Mouse (Mus musculus): Measurements from ENCODE around the gene Msh4. TPM values are rescaled to one million over a fixed set of nuclear protein-coding genes. Genes with fewer than 3 reads are reported as not detected.

Msh4 gene
- polyA plus RNA-seq, 1 experiment from 2014 or later: 0.04 TPM

- DNase-seq (ENCODE audit: low spot score): no peak
- Histone ChIP-seq H3K4me3 (ENCODE audit: low read depth, low read length) (no peak overlapping the region), H3K9me3 (ENCODE audit: control insufficient read depth, low read length) (no peaks in the 10 kb centered on the region), H3K9ac (ENCODE audit: low read length) (no peak overlapping the region), H3K27me3 (ENCODE audit: control insufficient read depth, insufficient read depth, low read length) (no peaks in the 10 kb centered on the region), H3K4me1 (replicated peaks; ENCODE audit: control insufficient read depth, insufficient read depth) (no peaks in the 10 kb centered on the region), H3K27ac (replicated peaks) (no peak overlapping the region), H3K36me3 (ENCODE audit: control insufficient read depth, insufficient read depth, low read length) (no peaks in the 10 kb centered on the region), H3K4me2 (replicated peaks; ENCODE audit: low read depth) (no peak overlapping the region)
- TF ChIP-seq CTCF (IDR thresholded peaks at IDR 0.05; ENCODE audit: low read depth): no peak
- no peak for TF ChIP-seq EP300 (optimal IDR thresholded peaks at IDR 0.05)
- 36% methylated on average over 4 of the region's 4 CpGs for WGBS
- ATAC-seq (ENCODE audit: low FRiP score, low TSS enrichment): no peak
These were observed 68.3 kb downstream of the Msh4 start for GRCm38 (mm10) chr3:153837593-153837992.

- Histone ChIP-seq H3K9me3 (ENCODE audit: control insufficient read depth, low read length) (no peaks in the 10 kb centered on the region), H3K4me2 (replicated peaks; ENCODE audit: low read depth) (no peak overlapping the region), H3K4me3 (ENCODE audit: low read depth, low read length) (no peak overlapping the region), H3K27ac (replicated peaks) (no peak overlapping the region), H3K9ac (ENCODE audit: low read length) (no peak overlapping the region), H3K36me3 (ENCODE audit: control insufficient read depth, insufficient read depth, low read length) (no peaks in the 10 kb centered on the region), H3K27me3 (ENCODE audit: control insufficient read depth, insufficient read depth, low read length) (no peaks in the 10 kb centered on the region), H3K4me1 (replicated peaks; ENCODE audit: control insufficient read depth, insufficient read depth) (no peaks in the 10 kb centered on the region)
- peak; percentile 5 for DNase-seq (ENCODE audit: low spot score)
- TF ChIP-seq EP300 (optimal IDR thresholded peaks at IDR 0.05) (no peak), CTCF (IDR thresholded peaks at IDR 0.05; ENCODE audit: low read depth) (no peak)
- ATAC-seq (ENCODE audit: low FRiP score, low TSS enrichment): no peak
- WGBS: 81% methylated on average over 3 of the region's 3 CpGs
These were observed 69.6 kb downstream of the Msh4 start for GRCm38 (mm10) chr3:153836316-153836715.

- no peak overlapping the region for H3K9ac ChIP-seq (ENCODE audit: low read length)
- H3K27ac ChIP-seq (replicated peaks): no peak overlapping the region
- no peak for TF ChIP-seq EP300 (optimal IDR thresholded peaks at IDR 0.05)
- TF ChIP-seq CTCF (IDR thresholded peaks at IDR 0.05; ENCODE audit: low read depth): peak; percentile 87
- ATAC-seq (ENCODE audit: low FRiP score, low TSS enrichment) (peak; percentile 64), DNase-seq (ENCODE audit: low spot score) (peak; percentile 67)
- no peak overlapping the region for H3K4me2 ChIP-seq (replicated peaks; ENCODE audit: low read depth)
- no peaks in the 10 kb centered on the region for H3K36me3 ChIP-seq (ENCODE audit: control insufficient read depth, insufficient read depth, low read length)
- H3K4me3 ChIP-seq (ENCODE audit: low read depth, low read length): no peak overlapping the region
- H3K27me3 ChIP-seq (ENCODE audit: control insufficient read depth, insufficient read depth, low read length): no peaks in the 10 kb centered on the region
- H3K4me1 ChIP-seq (replicated peaks; ENCODE audit: control insufficient read depth, insufficient read depth): no peaks in the 10 kb centered on the region
- H3K9me3 ChIP-seq (ENCODE audit: control insufficient read depth, low read length): no peaks in the 10 kb centered on the region
- WGBS: 62% methylated on average over 7 of the region's 7 CpGs
These were observed 70.4 kb downstream of the Msh4 start for GRCm38 (mm10) chr3:153835455-153836086.

- Histone ChIP-seq H3K36me3 (ENCODE audit: control insufficient read depth, insufficient read depth, low read length) (no peaks in the 10 kb centered on the region), H3K9ac (ENCODE audit: low read length) (no peak overlapping the region), H3K27ac (replicated peaks) (no peak overlapping the region), H3K4me3 (ENCODE audit: low read depth, low read length) (no peak overlapping the region), H3K27me3 (ENCODE audit: control insufficient read depth, insufficient read depth, low read length) (no peaks in the 10 kb centered on the region), H3K4me2 (replicated peaks; ENCODE audit: low read depth) (no peak overlapping the region), H3K9me3 (ENCODE audit: control insufficient read depth, low read length) (no peaks in the 10 kb centered on the region), H3K4me1 (replicated peaks; ENCODE audit: control insufficient read depth, insufficient read depth) (no peaks in the 10 kb centered on the region)
- TF ChIP-seq CTCF (IDR thresholded peaks at IDR 0.05; ENCODE audit: low read depth) (no peak), EP300 (optimal IDR thresholded peaks at IDR 0.05) (no peak)
- ATAC-seq (ENCODE audit: low FRiP score, low TSS enrichment) (no peak), DNase-seq (ENCODE audit: low spot score) (peak; percentile 3)
- WGBS: 91% methylated on average over 4 of the region's 4 CpGs
These were observed 71.9 kb downstream of the Msh4 start for GRCm38 (mm10) chr3:153834071-153834470.

DNA sequence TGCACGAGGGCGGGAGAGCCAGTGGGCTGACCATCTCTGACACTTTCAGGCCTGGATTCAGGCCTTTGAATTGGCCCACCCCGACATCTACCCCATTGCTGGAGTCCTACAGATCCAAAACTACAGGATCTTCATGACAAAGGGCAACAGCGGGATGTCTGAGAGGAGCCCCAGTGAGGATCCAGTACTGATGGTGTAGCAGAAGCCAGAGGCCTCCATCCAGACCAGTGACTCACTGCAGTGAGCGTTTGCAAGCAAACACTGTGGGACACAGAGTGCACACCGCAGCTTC, 73.3 kb downstream of the Msh4 start:
- Histone ChIP-seq H3K36me3 (ENCODE audit: control insufficient read depth, insufficient read depth, low read length) (no peaks in the 10 kb centered on the region), H3K27ac (replicated peaks) (no peak overlapping the region), H3K9me3 (ENCODE audit: control insufficient read depth, low read length) (no peaks in the 10 kb centered on the region), H3K4me3 (ENCODE audit: low read depth, low read length) (no peak overlapping the region), H3K9ac (ENCODE audit: low read length) (no peak overlapping the region), H3K4me2 (replicated peaks; ENCODE audit: low read depth) (no peak overlapping the region), H3K4me1 (replicated peaks; ENCODE audit: control insufficient read depth, insufficient read depth) (no peaks in the 10 kb centered on the region), H3K27me3 (ENCODE audit: control insufficient read depth, insufficient read depth, low read length) (no peaks in the 10 kb centered on the region)
- DNase-seq (ENCODE audit: low spot score) (no peak), ATAC-seq (ENCODE audit: low FRiP score, low TSS enrichment) (no peak)
- 75% methylated on average over 6 of the region's 6 CpGs for WGBS
- TF ChIP-seq EP300 (optimal IDR thresholded peaks at IDR 0.05) (no peak), CTCF (IDR thresholded peaks at IDR 0.05; ENCODE audit: low read depth) (no peak)

DNA sequence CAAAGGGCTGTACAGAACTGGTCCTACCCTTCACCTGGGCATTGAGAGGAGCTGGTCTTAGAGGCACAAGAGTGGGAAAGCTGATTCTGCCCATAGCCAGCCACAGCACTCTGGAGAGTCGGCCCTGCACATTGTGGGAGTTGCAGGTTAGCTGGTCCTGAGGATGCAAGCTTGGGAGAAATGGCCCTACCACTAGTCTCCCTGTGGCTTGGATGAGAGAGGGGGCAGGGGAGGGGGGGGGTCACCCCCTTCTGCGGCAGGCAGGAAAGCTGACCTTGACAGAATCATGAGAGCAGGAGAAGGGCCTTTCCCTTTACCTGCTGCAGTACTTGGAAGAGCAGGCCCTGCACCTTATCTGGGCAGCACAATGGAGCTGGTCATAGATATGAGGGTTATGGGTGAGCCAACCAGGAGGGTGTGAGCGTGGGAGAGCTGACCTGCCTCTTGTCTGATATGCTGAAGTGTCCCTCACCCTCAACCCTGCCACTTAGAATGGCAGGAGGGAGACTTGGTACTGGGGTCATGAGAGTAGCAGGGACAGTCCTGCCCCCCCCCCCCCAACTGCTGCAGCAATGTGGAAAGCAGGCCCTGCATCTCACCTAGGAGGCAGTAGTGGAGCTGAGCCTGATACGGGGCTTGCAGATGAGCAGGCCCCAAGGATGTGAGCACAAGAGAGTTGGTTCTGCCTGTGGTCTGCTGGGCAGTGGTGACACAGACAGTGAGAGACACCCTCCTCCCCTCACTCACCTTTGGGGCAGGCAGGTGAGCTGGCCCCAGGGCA, 73.9 kb downstream of the Msh4 start:
- 84% methylated on average over 4 of the region's 4 CpGs for WGBS
- no peaks in the 10 kb centered on the region for H3K36me3 ChIP-seq (ENCODE audit: control insufficient read depth, insufficient read depth, low read length)
- no peaks in the 10 kb centered on the region for H3K27me3 ChIP-seq (ENCODE audit: control insufficient read depth, insufficient read depth, low read length)
- peak; percentile 51; the same call in 1 of the 2 replicates for ATAC-seq (ENCODE audit: low FRiP score, low TSS enrichment)
- H3K27ac ChIP-seq (replicated peaks): no peak overlapping the region
- no peak overlapping the region for H3K4me3 ChIP-seq (ENCODE audit: low read depth, low read length)
- H3K4me2 ChIP-seq (replicated peaks; ENCODE audit: low read depth): no peak overlapping the region
- H3K9me3 ChIP-seq (ENCODE audit: control insufficient read depth, low read length): no peaks in the 10 kb centered on the region
- no peak for DNase-seq (ENCODE audit: low spot score)
- no peaks in the 10 kb centered on the region for H3K4me1 ChIP-seq (replicated peaks; ENCODE audit: control insufficient read depth, insufficient read depth)
- H3K9ac ChIP-seq (ENCODE audit: low read length): no peak overlapping the region
- TF ChIP-seq CTCF (IDR thresholded peaks at IDR 0.05; ENCODE audit: low read depth) (no peak), EP300 (optimal IDR thresholded peaks at IDR 0.05) (no peak)

Measured in stomach, postnatal 0 days (tissue).